Mouse (Mus musculus): Measurements from ENCODE around the gene Tesk2. TPM values are rescaled to one million over a fixed set of nuclear protein-coding genes. Genes with fewer than 3 reads are reported as not detected.

Gene Tesk2
- polyA plus RNA-seq, 1 experiment: 0.66 TPM

DNA sequence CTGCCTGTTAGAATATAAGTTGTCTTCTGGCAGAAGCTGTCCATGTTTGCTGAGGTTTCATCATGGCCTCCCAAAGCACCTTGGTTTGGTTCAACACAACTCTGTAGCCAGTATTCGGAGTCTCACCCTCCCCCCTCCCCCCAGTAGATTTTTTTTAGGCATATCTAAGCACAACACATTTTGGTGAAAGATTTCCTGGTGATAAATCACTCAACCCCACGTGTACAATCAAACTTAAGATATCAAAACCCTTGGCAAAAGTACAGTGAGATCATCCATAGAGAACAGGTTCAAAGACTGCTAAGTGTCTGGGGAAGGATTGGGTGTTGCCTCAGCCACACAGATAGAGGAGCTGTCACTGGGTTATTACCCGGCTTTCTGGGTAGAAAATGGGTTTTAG lies 90.3 kb downstream of the Tesk2 start:
- TF ChIP-seq FLI1 (IDR thresholded peaks at IDR 0.05; ENCODE audit: low read length): no peak
- TF ChIP-seq GATA1 (IDR thresholded peaks at IDR 0.05; ENCODE audit: borderline replicate concordance, low read length): no peak
- Histone ChIP-seq H3K27me3 (replicated peaks) (no peaks in the 10 kb centered on the region), H3K4me3 (replicated peaks) (no peak overlapping the region), H3K36me3 (replicated peaks; ENCODE audit: low read length) (peaks cover 3% of the 10 kb centered on the region), H3K9me3 (peaks cover 4% of the 10 kb centered on the region; the same call in 1 of the 2 replicates), H3K4me1 (peaks cover 22% of the 10 kb centered on the region)

DNA sequence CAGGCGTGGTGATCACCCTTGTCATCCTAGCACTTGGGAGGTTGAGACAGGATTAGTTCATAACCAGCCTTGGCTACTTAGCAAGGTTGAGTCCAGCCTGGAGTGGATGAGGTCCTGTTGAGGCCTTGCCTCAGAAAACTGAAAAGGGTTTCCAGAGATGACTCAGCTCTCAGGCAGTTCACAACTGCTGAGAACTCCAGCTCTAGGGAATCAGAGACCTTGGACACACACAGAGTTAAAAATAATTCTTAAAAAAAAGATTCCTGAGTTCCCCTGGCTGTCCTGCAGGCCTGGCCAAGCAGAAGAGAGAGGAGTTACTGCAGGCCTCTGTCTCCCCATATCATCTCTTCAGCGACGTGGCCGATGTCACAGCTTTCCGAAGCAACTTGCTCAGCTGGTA lies 94.5 kb downstream of the Tesk2 start:
- Histone ChIP-seq H3K4me1 (peaks cover 1% of the 10 kb centered on the region), H3K36me3 (replicated peaks; ENCODE audit: low read length) (peaks cover 8% of the 10 kb centered on the region), H3K4me3 (replicated peaks) (no peak overlapping the region), H3K27me3 (replicated peaks) (peaks cover 26% of the 10 kb centered on the region), H3K9me3 (peaks cover 4% of the 10 kb centered on the region; the same call in 1 of the 2 replicates)
- no peak for TF ChIP-seq GATA1 (IDR thresholded peaks at IDR 0.05; ENCODE audit: borderline replicate concordance, low read length)
- no peak for TF ChIP-seq FLI1 (IDR thresholded peaks at IDR 0.05; ENCODE audit: low read length)

DNA sequence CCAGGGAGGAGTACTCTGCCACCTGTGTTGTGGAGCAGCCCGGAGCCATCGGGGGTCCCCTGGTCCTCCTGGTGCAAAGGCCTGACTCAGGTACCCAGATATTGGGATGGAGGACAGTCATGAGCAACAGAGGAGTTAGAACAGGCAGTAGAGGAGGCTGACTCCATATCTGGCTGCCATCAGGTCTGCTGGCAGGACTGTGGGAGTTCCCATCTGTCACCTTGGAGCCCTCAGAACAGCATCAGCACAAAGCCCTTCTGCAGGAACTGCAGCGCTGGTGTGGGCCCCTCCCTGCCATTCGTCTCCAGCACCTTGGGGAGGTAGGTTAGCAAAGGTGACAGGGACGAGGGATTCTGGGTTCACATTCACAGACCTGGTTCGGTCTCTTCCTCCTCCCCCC lies 96.7 kb downstream of the Tesk2 start:
- H3K9me3 ChIP-seq: peaks cover 4% of the 10 kb centered on the region; the same call in 1 of the 2 replicates
- TF ChIP-seq FLI1 (IDR thresholded peaks at IDR 0.05; ENCODE audit: low read length): no peak
- TF ChIP-seq GATA1 (IDR thresholded peaks at IDR 0.05; ENCODE audit: borderline replicate concordance, low read length): no peak
- H3K27me3 ChIP-seq (replicated peaks): peaks cover 35% of the 10 kb centered on the region
- H3K4me1 ChIP-seq: peaks cover 21% of the 10 kb centered on the region
- no peak overlapping the region for H3K4me3 ChIP-seq (replicated peaks)
- peaks cover 8% of the 10 kb centered on the region for H3K36me3 ChIP-seq (replicated peaks; ENCODE audit: low read length)

DNA sequence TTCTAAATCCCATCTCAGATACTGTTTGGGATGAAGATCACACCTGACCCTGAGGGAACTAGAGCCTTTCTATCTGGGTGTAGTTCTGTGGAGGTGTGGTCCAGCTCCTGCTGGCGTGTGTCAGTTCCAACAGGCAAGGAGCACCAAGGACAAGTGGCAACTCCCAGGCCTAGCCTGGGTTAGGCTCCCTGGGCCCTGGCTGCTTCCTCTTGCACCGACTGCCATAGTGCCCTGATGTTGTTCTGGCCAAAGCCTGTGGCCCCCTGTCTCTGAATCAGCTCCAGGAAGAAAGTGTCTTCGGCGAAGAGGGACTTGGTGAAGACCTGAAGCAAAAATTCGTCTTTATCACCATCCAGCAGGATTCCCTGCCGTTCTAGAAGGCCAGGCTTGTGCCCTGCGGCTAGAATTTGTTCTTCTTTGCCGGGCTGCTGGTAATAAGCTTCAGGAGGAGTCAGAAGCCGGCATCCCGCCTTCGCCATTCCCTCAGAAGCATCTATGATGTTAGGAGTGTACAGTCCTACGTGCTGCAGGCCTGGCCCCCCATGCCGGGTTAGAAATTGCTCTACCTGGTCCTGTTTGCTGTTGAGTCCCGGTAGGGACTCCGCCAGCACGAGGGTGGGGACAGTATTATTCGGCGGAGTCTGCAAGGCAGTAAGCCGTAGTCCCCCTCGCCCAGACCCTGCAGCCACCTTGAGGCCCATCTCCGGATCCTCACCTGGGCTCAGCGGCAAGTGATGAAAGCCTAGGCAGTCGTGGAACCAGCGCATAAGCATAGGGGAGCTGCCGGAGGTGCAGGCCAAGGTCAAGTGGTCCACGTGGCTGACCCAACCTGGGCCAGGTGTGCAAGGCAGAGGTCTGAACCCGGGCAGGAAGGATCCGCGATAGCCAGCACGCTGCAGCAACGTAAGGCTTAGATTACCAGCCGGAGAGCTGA lies 99.5 kb downstream of the Tesk2 start:
- Histone ChIP-seq H3K9me3 (no peaks in the 10 kb centered on the region), H3K4me1 (peaks cover 46% of the 10 kb centered on the region), H3K27me3 (replicated peaks) (peaks cover 35% of the 10 kb centered on the region), H3K36me3 (replicated peaks; ENCODE audit: low read length) (peaks cover 8% of the 10 kb centered on the region), H3K4me3 (replicated peaks) (peak overlapping the region; percentile 93)
- no peak for TF ChIP-seq GATA1 (IDR thresholded peaks at IDR 0.05; ENCODE audit: borderline replicate concordance, low read length)
- TF ChIP-seq FLI1 (IDR thresholded peaks at IDR 0.05; ENCODE audit: low read length): no peak

GRCm38 (mm10) chr4:116820902-116821693 lies 100.3 kb downstream of the Tesk2 start:
- Histone ChIP-seq H3K27me3 (replicated peaks) (peaks cover 35% of the 10 kb centered on the region), H3K4me1 (peaks cover 52% of the 10 kb centered on the region), H3K36me3 (replicated peaks; ENCODE audit: low read length) (peaks cover 8% of the 10 kb centered on the region), H3K9me3 (no peaks in the 10 kb centered on the region), H3K4me3 (replicated peaks) (peak overlapping the region; percentile 93)
- TF ChIP-seq GATA1 (IDR thresholded peaks at IDR 0.05; ENCODE audit: borderline replicate concordance, low read length) (no peak), FLI1 (IDR thresholded peaks at IDR 0.05; ENCODE audit: low read length) (no peak)

GRCm38 (mm10) chr4:116821694-116822016 lies 100.9 kb downstream of the Tesk2 start, which contains the start of gene Hpdl:
TSS of gene Hpdl (minus strand) at chr4:116821707.
- H3K4me3 ChIP-seq (replicated peaks): peak within 1 kb of the TSS; percentile 93
- peaks cover 35% of the 10 kb centered on the region for H3K27me3 ChIP-seq (replicated peaks)
- H3K36me3 ChIP-seq (replicated peaks; ENCODE audit: low read length): peaks cover 5% of the 10 kb centered on the region
- no peaks in the 10 kb centered on the region for H3K9me3 ChIP-seq
- H3K4me1 ChIP-seq: peaks cover 55% of the 10 kb centered on the region
- TF ChIP-seq FLI1 (IDR thresholded peaks at IDR 0.05; ENCODE audit: low read length): no peak
- no peak for TF ChIP-seq GATA1 (IDR thresholded peaks at IDR 0.05; ENCODE audit: borderline replicate concordance, low read length)

- Histone ChIP-seq H3K4me3 (replicated peaks) (peak overlapping the region; percentile 94), H3K9me3 (no peaks in the 10 kb centered on the region), H3K27me3 (replicated peaks) (peaks cover 14% of the 10 kb centered on the region), H3K4me1 (peaks cover 56% of the 10 kb centered on the region), H3K36me3 (replicated peaks; ENCODE audit: low read length) (no peaks in the 10 kb centered on the region)
- TF ChIP-seq FLI1 (IDR thresholded peaks at IDR 0.05; ENCODE audit: low read length): no peak
- TF ChIP-seq GATA1 (IDR thresholded peaks at IDR 0.05; ENCODE audit: borderline replicate concordance, low read length): no peak
Observed at GRCm38 (mm10) chr4:116824541-116825004, 103.8 kb downstream of the Tesk2 start.

DNA sequence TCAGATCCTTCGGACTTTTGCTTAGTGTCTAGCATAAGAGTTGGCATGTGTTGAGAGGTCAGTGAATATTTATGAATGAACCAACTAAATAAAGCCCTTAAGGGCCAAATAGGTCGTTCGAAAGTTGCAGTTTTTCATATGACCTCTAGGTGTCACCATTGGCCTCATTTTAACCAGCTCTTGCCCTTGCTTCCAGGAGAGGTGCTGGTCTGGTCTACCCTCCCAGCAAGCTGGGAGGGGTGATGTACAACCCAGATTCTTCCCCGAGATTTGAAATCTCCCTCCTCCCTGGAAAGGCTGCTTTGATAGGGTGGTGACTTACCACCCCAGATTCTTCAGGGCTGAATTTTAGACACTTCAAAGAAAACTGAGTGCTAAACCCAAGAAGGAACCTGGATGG lies 107.1 kb downstream of the Tesk2 start:
- TF ChIP-seq GATA1 (IDR thresholded peaks at IDR 0.05; ENCODE audit: borderline replicate concordance, low read length) (no peak), FLI1 (IDR thresholded peaks at IDR 0.05; ENCODE audit: low read length) (no peak)
- no peak overlapping the region for H3K4me3 ChIP-seq (replicated peaks)
- peaks cover 10% of the 10 kb centered on the region for H3K27me3 ChIP-seq (replicated peaks)
- H3K36me3 ChIP-seq (replicated peaks; ENCODE audit: low read length): no peaks in the 10 kb centered on the region
- no peaks in the 10 kb centered on the region for H3K9me3 ChIP-seq
- peaks cover 37% of the 10 kb centered on the region for H3K4me1 ChIP-seq

DNA sequence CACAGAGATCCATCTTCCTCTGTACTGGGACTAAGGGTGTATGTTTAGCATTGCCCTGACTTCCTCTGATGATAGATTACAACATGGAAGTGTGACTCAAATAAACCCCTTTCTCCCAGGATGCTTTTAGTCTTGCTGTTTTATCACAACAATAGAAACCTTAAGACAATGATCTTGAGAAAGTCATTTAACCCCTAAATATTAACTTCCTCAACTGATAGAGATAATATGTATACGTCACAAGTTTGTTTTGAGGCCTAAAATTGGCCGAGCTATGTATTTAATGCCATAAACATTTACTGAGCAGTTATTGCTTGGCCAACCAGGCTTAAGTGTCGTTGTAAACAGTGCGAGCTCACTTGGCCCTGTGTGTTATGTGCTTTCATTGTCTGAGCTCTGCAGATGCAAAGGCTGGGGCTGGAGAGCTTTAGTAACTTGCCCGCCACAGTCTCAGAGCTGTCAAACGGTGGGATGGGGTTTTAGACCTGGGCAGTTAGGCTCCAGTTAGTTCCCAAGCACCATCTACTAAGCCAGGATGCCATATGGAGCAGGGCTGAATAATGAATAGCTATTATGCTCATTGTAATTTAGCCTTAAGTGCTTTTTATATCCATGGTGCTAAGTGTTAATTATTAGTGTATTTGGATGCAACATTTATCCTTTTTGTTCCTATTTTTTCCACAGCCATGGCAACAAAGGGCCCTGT lies 108.8 kb downstream of the Tesk2 start:
- Histone ChIP-seq H3K27me3 (replicated peaks) (peaks cover 10% of the 10 kb centered on the region), H3K9me3 (no peaks in the 10 kb centered on the region), H3K4me3 (replicated peaks) (no peak overlapping the region), H3K4me1 (peaks cover 27% of the 10 kb centered on the region), H3K36me3 (replicated peaks; ENCODE audit: low read length) (no peaks in the 10 kb centered on the region)
- TF ChIP-seq FLI1 (IDR thresholded peaks at IDR 0.05; ENCODE audit: low read length) (no peak), GATA1 (IDR thresholded peaks at IDR 0.05; ENCODE audit: borderline replicate concordance, low read length) (no peak)
